Mouse (Mus musculus): Measurements from ENCODE around the gene Chsy1. TPM values are rescaled to one million over a fixed set of nuclear protein-coding genes. Genes with fewer than 3 reads are reported as not detected.

Gene Chsy1
- polyA plus RNA-seq, 1 experiment from 2014 or later, result 12.1 TPM

DNA sequence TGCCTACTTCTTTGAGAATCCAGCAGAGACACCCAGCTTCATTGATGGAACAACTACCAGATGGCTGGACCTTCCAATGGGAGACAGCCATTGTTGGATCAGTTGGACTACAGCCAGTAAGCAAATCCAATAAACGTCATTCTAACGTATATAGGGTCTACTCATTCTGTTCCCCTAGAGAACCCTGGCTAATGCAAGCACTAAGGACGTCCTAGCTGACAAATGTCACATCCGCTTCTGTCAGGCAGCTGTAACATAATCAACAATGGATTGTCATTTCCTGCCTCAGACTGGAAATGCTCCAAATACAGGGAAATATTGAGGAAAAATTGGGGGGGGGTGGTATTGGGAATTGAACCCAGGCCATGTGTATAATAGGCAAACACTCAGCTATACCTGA, 3.5 kb upstream of the Chsy1 start:
- H3K9me3 ChIP-seq (replicated peaks; ENCODE audit: control insufficient read depth, low read length), result no peaks in the 10 kb centered on the region
- whole genome bisulfite sequencing, result 40% methylated on average over 4 of the region's 4 CpGs
- H3K27ac ChIP-seq (ENCODE audit: low read length), result no peak overlapping the region
- H3K9ac ChIP-seq (ENCODE audit: low read length), result no peak overlapping the region
- H3K27me3 ChIP-seq (ENCODE audit: control insufficient read depth, insufficient read depth, low read length), result no peaks in the 10 kb centered on the region
- H3K4me3 ChIP-seq (replicated peaks; ENCODE audit: low read length), result no peak overlapping the region
- H3K4me2 ChIP-seq (ENCODE audit: low read depth, low read length), result no peak overlapping the region
- no peaks in the 10 kb centered on the region for H3K36me3 ChIP-seq (ENCODE audit: control insufficient read depth, insufficient read depth, low read length)
- peaks cover 5% of the 10 kb centered on the region; the same call in 1 of the 2 replicates for H3K4me1 ChIP-seq (ENCODE audit: control insufficient read depth, insufficient read depth, low read length)
- ATAC-seq (ENCODE audit: insufficient read depth, low FRiP score), result no peak

DNA sequence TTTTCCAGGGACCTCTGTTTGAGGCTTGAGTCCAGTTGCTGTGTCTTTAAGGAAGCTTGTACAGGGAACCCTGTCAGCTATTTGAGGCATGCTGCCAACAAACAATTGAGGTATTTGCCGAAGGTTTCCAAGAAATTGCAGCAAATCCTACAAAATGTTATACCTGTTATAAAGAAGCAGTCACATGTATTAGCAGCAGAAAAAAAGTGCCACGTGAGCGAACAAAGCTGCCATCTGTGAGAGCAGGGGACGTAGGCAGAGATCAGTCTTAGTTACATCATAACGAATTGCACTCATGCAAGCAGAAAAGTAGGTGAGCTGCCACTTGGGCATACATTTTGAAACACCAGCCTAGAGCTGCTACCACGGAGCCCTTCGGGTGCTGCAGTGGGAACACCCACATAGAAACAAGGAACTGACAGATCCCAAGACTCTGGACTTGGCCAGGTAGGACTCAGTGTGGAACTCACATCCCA, 2.7 kb upstream of the Chsy1 start:
- H3K36me3 ChIP-seq (ENCODE audit: control insufficient read depth, insufficient read depth, low read length), result no peaks in the 10 kb centered on the region
- H3K4me1 ChIP-seq (ENCODE audit: control insufficient read depth, insufficient read depth, low read length), result peaks cover 9% of the 10 kb centered on the region
- no peak for ATAC-seq (ENCODE audit: insufficient read depth, low FRiP score)
- WGBS, result 52% methylated on average over 7 of the region's 7 CpGs
- H3K9me3 ChIP-seq (replicated peaks; ENCODE audit: control insufficient read depth, low read length), result no peaks in the 10 kb centered on the region
- H3K9ac ChIP-seq (ENCODE audit: low read length), result no peak overlapping the region
- no peak overlapping the region for H3K4me2 ChIP-seq (ENCODE audit: low read depth, low read length)
- no peaks in the 10 kb centered on the region for H3K27me3 ChIP-seq (ENCODE audit: control insufficient read depth, insufficient read depth, low read length)
- H3K4me3 ChIP-seq (replicated peaks; ENCODE audit: low read length), result no peak overlapping the region
- H3K27ac ChIP-seq (ENCODE audit: low read length), result no peak overlapping the region

DNA sequence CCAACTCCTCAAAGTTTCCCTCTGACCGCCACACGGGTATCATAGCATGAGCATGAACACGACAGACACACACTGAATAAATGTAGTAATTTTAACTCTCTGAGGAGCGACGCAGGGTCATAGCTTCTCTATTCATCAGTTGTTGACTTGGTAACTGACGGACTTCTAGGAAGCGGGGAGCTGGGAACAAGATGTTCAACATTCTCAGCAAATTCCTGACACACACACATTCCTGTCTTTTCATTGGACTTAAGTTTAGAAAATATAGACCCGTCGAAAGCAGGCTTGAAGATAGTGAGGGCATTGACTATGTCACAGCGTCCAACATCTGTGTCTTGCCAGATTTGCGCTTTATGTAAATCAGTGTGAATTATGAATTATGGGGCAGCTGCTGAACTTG, 2.1 kb upstream of the Chsy1 start:
- ATAC-seq (ENCODE audit: insufficient read depth, low FRiP score), result no peak
- Histone ChIP-seq H3K27me3 (ENCODE audit: control insufficient read depth, insufficient read depth, low read length) (no peaks in the 10 kb centered on the region), H3K4me1 (ENCODE audit: control insufficient read depth, insufficient read depth, low read length) (peaks cover 13% of the 10 kb centered on the region), H3K9ac (ENCODE audit: low read length) (no peak overlapping the region), H3K27ac (ENCODE audit: low read length) (no peak overlapping the region), H3K36me3 (ENCODE audit: control insufficient read depth, insufficient read depth, low read length) (no peaks in the 10 kb centered on the region), H3K4me3 (replicated peaks; ENCODE audit: low read length) (no peak overlapping the region), H3K9me3 (replicated peaks; ENCODE audit: control insufficient read depth, low read length) (no peaks in the 10 kb centered on the region), H3K4me2 (ENCODE audit: low read depth, low read length) (no peak overlapping the region)
- 59% methylated on average over 11 of the region's 11 CpGs for WGBS

DNA sequence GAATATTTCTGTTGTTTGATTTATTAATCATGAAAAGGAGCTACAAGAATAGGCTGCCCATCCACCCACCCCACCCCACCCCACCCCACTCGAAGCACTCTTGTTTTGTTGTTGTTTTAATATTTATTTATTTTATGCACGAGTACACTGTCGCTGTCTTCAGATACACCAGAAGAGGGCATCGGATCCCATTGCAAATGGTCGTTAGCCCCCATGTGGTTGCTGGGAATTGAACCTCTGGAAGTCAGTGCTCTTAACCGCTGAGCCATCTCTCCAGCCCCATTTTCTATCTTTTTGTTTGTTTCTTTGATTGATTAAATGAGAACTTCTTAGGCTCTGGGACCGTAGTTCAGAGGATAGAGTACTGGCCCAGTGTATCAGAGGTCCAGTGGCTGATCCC, 1.4 kb upstream of the Chsy1 start:
- ATAC-seq (ENCODE audit: insufficient read depth, low FRiP score), result no peak
- H3K4me2 ChIP-seq (ENCODE audit: low read depth, low read length), result no peak overlapping the region
- no peak overlapping the region for H3K27ac ChIP-seq (ENCODE audit: low read length)
- no peaks in the 10 kb centered on the region for H3K36me3 ChIP-seq (ENCODE audit: control insufficient read depth, insufficient read depth, low read length)
- no peak overlapping the region for H3K9ac ChIP-seq (ENCODE audit: low read length)
- H3K4me3 ChIP-seq (replicated peaks; ENCODE audit: low read length), result no peak overlapping the region
- 11% methylated on average over 7 of the region's 7 CpGs for WGBS
- H3K4me1 ChIP-seq (ENCODE audit: control insufficient read depth, insufficient read depth, low read length), result peaks cover 15% of the 10 kb centered on the region
- H3K9me3 ChIP-seq (replicated peaks; ENCODE audit: control insufficient read depth, low read length), result no peaks in the 10 kb centered on the region
- no peaks in the 10 kb centered on the region for H3K27me3 ChIP-seq (ENCODE audit: control insufficient read depth, insufficient read depth, low read length)

DNA sequence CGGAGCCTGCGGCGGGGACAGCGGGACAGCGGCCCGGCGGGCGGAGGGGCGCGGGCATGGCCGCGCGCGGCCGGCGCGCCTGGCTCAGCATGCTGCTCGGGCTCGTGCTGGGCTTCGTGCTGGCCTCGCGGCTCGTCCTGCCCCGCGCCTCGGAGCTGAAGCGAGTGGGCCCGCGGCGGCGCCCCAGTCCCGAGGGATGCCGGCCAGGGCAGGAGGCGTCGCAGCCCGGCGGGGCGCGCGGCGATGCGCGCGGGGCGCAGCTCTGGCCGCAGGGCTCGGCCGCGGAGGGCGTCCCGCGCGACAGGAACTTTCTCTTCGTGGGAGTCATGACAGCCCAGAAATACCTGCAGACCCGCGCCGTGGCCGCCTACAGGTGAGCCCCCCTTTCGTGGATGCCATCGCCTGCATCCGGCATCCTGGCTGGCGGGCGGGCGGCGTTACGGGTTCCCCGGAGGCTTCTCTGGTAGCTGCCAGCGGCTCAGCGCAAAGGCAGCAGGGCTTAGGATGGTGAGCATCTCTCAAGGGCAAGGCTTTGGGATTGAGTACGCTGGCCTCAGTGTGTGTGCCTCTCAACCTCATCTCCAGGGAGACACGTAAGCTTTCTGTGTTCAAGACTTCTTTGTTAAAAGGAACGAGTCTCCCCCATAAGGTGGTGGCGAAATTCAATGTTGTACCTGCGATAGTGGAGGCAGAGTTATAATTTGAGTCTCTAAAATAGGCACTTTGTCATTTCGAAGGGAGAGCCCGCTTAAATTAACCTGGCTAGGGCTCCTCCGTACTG, 730 bp downstream of the Chsy1 start:
- WGBS, result under 1% methylated on average over 60 of the region's 77 CpGs
- Histone ChIP-seq H3K36me3 (ENCODE audit: control insufficient read depth, insufficient read depth, low read length) (no peaks in the 10 kb centered on the region), H3K4me3 (replicated peaks; ENCODE audit: low read length) (peak overlapping the region; percentile 73), H3K27me3 (ENCODE audit: control insufficient read depth, insufficient read depth, low read length) (no peaks in the 10 kb centered on the region), H3K27ac (ENCODE audit: low read length) (peak overlapping the region; percentile 89), H3K4me2 (ENCODE audit: low read depth, low read length) (peak overlapping the region; percentile 97), H3K4me1 (ENCODE audit: control insufficient read depth, insufficient read depth, low read length) (peaks cover 32% of the 10 kb centered on the region), H3K9me3 (replicated peaks; ENCODE audit: control insufficient read depth, low read length) (no peaks in the 10 kb centered on the region), H3K9ac (ENCODE audit: low read length) (peak overlapping the region; percentile 93)
- peak; percentile 31; the same call in 1 of the 2 replicates for ATAC-seq (ENCODE audit: insufficient read depth, low FRiP score)

DNA sequence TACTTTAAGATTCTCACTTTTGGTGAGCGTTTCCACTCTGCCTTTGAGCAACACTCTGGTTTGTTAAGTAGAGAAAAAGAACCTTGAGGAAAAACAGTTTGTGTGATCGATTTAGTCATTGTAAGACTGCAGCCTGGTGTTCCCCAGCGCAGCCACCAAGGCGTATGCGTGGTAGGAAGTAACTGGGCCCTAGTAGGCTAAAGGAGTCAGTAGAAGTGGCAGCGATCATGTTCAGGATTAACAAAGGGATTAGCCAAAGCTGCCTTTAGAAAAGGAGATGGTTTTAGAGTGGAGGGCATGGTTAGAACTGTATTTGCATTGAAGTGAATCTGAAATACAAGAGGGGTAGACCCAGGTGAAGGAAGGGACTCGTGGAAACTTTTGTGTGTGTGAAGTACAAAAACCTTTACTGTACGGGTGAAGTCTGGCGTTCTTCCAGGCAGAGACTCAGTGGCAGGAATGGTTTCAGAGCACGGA, 1.4 kb downstream of the Chsy1 start:
- H3K27me3 ChIP-seq (ENCODE audit: control insufficient read depth, insufficient read depth, low read length), result no peaks in the 10 kb centered on the region
- ATAC-seq (ENCODE audit: insufficient read depth, low FRiP score), result no peak
- H3K27ac ChIP-seq (ENCODE audit: low read length), result peak overlapping the region; percentile 89
- peak overlapping the region; percentile 73 for H3K4me3 ChIP-seq (replicated peaks; ENCODE audit: low read length)
- no peaks in the 10 kb centered on the region for H3K36me3 ChIP-seq (ENCODE audit: control insufficient read depth, insufficient read depth, low read length)
- H3K4me2 ChIP-seq (ENCODE audit: low read depth, low read length), result peak overlapping the region; percentile 97
- no peaks in the 10 kb centered on the region for H3K9me3 ChIP-seq (replicated peaks; ENCODE audit: control insufficient read depth, low read length)
- peak overlapping the region; percentile 93 for H3K9ac ChIP-seq (ENCODE audit: low read length)
- H3K4me1 ChIP-seq (ENCODE audit: control insufficient read depth, insufficient read depth, low read length), result peaks cover 38% of the 10 kb centered on the region
- WGBS, result 2% methylated on average over 10 of the region's 10 CpGs

DNA sequence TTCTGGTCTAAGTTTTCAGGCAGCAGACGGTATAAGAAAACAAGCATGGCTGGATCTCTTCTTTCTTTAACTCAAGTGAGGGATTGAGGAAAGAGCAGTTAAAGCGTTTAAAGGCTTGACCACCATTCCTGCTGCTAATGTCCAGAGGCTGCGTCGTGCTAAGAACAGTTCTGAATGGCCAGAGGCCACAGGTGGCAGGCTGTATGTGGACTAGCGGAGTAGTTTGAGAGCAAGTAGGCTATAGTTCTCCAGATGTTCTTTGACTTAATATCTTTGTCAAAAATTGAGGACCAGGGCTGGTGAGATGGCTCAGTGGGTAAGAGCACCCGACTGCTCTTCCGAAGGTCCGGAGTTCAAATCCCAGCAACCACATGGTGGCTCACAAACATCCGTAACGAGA, 1.9 kb downstream of the Chsy1 start:
- Histone ChIP-seq H3K27me3 (ENCODE audit: control insufficient read depth, insufficient read depth, low read length) (no peaks in the 10 kb centered on the region), H3K27ac (ENCODE audit: low read length) (no peak overlapping the region), H3K4me2 (ENCODE audit: low read depth, low read length) (peak overlapping the region; percentile 97), H3K9ac (ENCODE audit: low read length) (peak overlapping the region; percentile 93), H3K4me3 (replicated peaks; ENCODE audit: low read length) (peak overlapping the region; percentile 73), H3K36me3 (ENCODE audit: control insufficient read depth, insufficient read depth, low read length) (no peaks in the 10 kb centered on the region), H3K9me3 (replicated peaks; ENCODE audit: control insufficient read depth, low read length) (no peaks in the 10 kb centered on the region), H3K4me1 (ENCODE audit: control insufficient read depth, insufficient read depth, low read length) (peaks cover 43% of the 10 kb centered on the region)
- ATAC-seq (ENCODE audit: insufficient read depth, low FRiP score), result no peak
- WGBS, result 58% methylated on average over 10 of the region's 10 CpGs

DNA sequence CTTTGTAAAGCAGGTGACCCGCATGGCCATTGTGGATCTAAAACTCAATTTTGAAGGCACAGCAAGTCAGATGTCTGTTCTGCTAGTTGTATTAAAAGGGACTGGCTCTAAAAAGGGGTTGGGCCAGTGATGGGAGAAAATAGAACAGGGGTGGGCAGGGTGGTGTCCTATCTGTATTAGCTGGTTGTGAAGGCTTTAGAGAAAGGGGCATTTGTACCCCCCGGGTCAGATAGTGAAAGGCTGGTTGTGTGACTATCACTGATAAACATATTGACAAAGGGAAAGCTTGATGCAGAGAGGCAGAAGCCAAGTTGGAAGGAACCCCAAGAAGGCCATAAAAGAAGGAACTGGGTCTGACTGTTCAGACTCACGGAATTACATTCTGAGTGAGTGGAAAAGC, 4.2 kb downstream of the Chsy1 start:
- WGBS, result 80% methylated on average over 3 of the region's 3 CpGs
- Histone ChIP-seq H3K9ac (ENCODE audit: low read length) (no peak overlapping the region), H3K36me3 (ENCODE audit: control insufficient read depth, insufficient read depth, low read length) (no peaks in the 10 kb centered on the region), H3K27ac (ENCODE audit: low read length) (no peak overlapping the region), H3K4me3 (replicated peaks; ENCODE audit: low read length) (no peak overlapping the region), H3K4me1 (ENCODE audit: control insufficient read depth, insufficient read depth, low read length) (peaks cover 49% of the 10 kb centered on the region), H3K27me3 (ENCODE audit: control insufficient read depth, insufficient read depth, low read length) (no peaks in the 10 kb centered on the region), H3K4me2 (ENCODE audit: low read depth, low read length) (no peak overlapping the region), H3K9me3 (replicated peaks; ENCODE audit: control insufficient read depth, low read length) (no peaks in the 10 kb centered on the region)
- no peak for ATAC-seq (ENCODE audit: insufficient read depth, low FRiP score)

DNA sequence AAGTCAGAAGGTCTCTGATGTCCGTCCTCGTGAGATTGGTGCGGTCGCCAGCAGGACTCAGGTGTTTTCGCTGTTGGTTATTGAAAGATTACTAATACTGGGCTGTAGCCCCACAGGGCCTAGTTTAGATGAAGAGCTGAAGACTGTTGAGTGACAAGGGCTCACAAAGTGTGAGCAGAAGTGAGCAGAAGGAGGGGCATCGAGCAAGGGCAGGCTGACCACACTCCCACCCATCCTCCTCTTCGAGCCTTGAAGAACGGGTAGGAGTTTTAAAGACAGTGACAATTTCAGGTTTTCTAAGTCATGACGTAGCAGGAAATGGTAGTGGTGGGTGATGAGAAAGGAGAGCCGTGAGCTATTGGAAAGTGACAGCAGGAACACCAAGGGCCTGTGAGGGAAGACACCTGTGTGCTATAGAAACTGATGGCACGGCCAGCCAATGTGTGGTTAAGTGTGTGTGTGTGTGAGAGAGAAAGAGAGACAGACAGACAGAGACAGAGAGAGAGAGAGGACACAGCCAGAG, 6.6 kb downstream of the Chsy1 start:
- H3K9me3 ChIP-seq (replicated peaks; ENCODE audit: control insufficient read depth, low read length), result no peaks in the 10 kb centered on the region
- 60% methylated on average over 11 of the region's 11 CpGs for whole genome bisulfite sequencing
- no peak overlapping the region for H3K9ac ChIP-seq (ENCODE audit: low read length)
- H3K4me2 ChIP-seq (ENCODE audit: low read depth, low read length), result no peak overlapping the region
- H3K36me3 ChIP-seq (ENCODE audit: control insufficient read depth, insufficient read depth, low read length), result no peaks in the 10 kb centered on the region
- no peak overlapping the region for H3K4me3 ChIP-seq (replicated peaks; ENCODE audit: low read length)
- H3K27me3 ChIP-seq (ENCODE audit: control insufficient read depth, insufficient read depth, low read length), result no peaks in the 10 kb centered on the region
- no peak; the same call in 1 of the 2 replicates for ATAC-seq (ENCODE audit: insufficient read depth, low FRiP score)
- H3K27ac ChIP-seq (ENCODE audit: low read length), result no peak overlapping the region
- peaks cover 49% of the 10 kb centered on the region for H3K4me1 ChIP-seq (ENCODE audit: control insufficient read depth, insufficient read depth, low read length)

All from stomach, embryonic 16.5 days (tissue).